In the genomic region with DNA sequence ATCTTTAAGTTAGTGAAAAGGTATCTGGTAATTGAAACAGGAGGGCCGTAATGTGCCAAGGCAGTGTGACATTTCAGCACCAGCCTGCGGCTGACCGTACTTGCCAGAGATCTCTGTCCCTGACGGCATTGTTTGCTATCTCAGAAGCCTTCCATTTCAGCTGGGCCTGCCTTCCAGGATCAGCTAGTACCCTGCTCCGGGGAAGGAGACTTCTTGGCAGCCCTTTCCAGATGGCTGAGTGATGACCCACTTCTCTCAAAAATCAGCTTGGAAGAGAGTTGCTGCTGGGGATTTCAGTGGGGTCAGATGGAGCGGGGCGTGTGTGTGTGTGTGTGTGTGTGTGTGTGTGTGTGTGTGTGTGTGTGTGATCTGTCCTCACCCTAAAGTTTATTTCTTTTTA, we compare ENCODE assay signal across 14 mouse cellular contexts.
"Had no signal": no experiment of that assay in that cellular context is flagged by ENCODE, and none has a peak within 500 bp of the region (broad histone marks: within the 10 kb centered on the region; RNA-seq: fewer than 3 reads in every experiment).

No protein-coding gene starts in this region.

- H3K27ac ChIP-seq: kidney, postnatal 0 days; layer of hippocampus, adult 2 months; limb, embryonic 13.5 days; liver, embryonic 14.5 days; midbrain, embryonic 10.5 days; midbrain, embryonic 15.5 days; neural tube, embryonic 13.5 days; stomach, postnatal 0 days had no signal

- H3K4me1 ChIP-seq: midbrain, embryonic 15.5 days had no signal

- H3K36me3 ChIP-seq: limb, embryonic 13.5 days; midbrain, embryonic 10.5 days; midbrain, embryonic 15.5 days; neural tube, embryonic 13.5 days had no signal

- ATAC-seq: midbrain, embryonic 15.5 days had no signal

- DNase-seq: kidney, adult 8-10 months; kidney, postnatal 4 days; left cerebral cortex, postnatal 4 days; lung, adult 18-20 months; lung, postnatal 4 days; right cerebral cortex, adult 18-20 months had no signal

- H3K4me3 ChIP-seq: layer of hippocampus, adult 2 months; limb, embryonic 13.5 days; midbrain, embryonic 10.5 days; midbrain, embryonic 15.5 days; neural tube, embryonic 13.5 days had no signal

- H3K9me3 ChIP-seq: limb, embryonic 13.5 days; midbrain, embryonic 10.5 days; midbrain, embryonic 15.5 days; neural tube, embryonic 13.5 days had no signal

- H3K27me3 ChIP-seq: limb, embryonic 13.5 days; midbrain, embryonic 15.5 days; neural tube, embryonic 13.5 days had no signal

- H3K9ac ChIP-seq: limb, embryonic 13.5 days; liver, embryonic 14.5 days; midbrain, embryonic 15.5 days; neural tube, embryonic 13.5 days had no signal

- H3K4me2 ChIP-seq: limb, embryonic 13.5 days; midbrain, embryonic 15.5 days; neural tube, embryonic 13.5 days had no signal
